Mouse (Mus musculus) hindbrain, embryonic 10.5 days (tissue): ENCODE results near the gene Slc24a5. TPM values are rescaled to one million over a fixed set of nuclear protein-coding genes. Genes with fewer than 3 reads are reported as not detected.
A peak's percentile ranks its signal among the peaks of the same experiment; 100 is the strongest.

Experiments used
- DNase-seq: peaks from one replicate; pipeline ENCODE4 v3.0.0-alpha.2; 2017; ENCODE audit warnings: low spot score
- H3K27ac ChIP-seq: fragments of 300-500 bp; sonication (generic); 2 replicates; pipeline ENCODE4 v1.5.1; 2016; ENCODE audit warnings: mild to moderate bottlenecking, moderate library complexity
- H3K27me3 ChIP-seq: fragments of 300-500 bp; sonication (generic); 2 replicates; pipeline ENCODE4 v1.6.1; 2016; ENCODE audit warnings: mild to moderate bottlenecking; ENCODE audit not compliant: poor library complexity, insufficient read depth, severe bottlenecking
- H3K36me3 ChIP-seq: fragments of 300-500 bp; sonication (generic); 2 replicates; pipeline ENCODE4 v1.6.1; 2016; ENCODE audit warnings: mild to moderate bottlenecking, moderate library complexity
- H3K4me1 ChIP-seq: fragments of 300-500 bp; sonication (generic); replicated peaks from 2 replicates; pipeline ENCODE4 v1.6.1; 2016; ENCODE audit warnings: mild to moderate bottlenecking
- H3K4me3 ChIP-seq: fragments of 300-500 bp; sonication (generic); 2 replicates; pipeline ENCODE4 v1.5.1; 2016; ENCODE audit warnings: mild to moderate bottlenecking, moderate library complexity
- H3K9me3 ChIP-seq: fragments of 300-500 bp; sonication (generic); 2 replicates; pipeline ENCODE4 v1.6.1; 2016; ENCODE audit warnings: mild to moderate bottlenecking, moderate library complexity
- WGBS: fragments of 180-500 bp; shearing (Covaris S2); methylation state at CpG from one replicate; pipeline ENCODE4 v1.1.7; 2016; 5-methylcytosine and 5-hydroxymethylcytosine counted together
- polyA plus RNA-seq: library from polyadenylated mRNA; unstranded; fragments of >200 nt; fragmentation: Nextera tagmentation; extraction: Ambion mirVana; gene quantifications from 2 replicates; pipeline ENCODE4 v1.2.1, GENCODE M21; 2016

Slc24a5 gene
- polyA plus RNA-seq, 1 experiment from 2014 or later: 3.5 TPM

DNA sequence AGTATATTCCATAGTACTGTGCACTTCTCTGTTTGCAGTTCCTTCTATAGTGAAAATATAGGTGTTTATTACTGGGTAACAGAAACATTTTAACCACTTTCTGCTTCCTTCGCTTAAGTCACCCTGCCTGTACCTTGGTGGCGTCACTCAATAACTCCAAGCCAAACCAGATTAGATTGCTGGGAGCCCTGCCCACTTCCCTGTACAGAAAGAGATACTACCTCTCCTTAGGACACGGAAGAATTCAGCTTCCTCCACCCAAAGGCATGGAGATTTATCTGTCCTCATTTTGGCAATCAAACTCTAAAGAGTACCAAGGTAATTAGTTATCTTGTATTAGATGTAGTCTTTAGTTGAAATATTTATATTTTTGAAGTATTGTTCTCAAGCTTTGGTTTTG, 58.9 kb downstream of the Slc24a5 start:
- Histone ChIP-seq H3K27ac (no peak overlapping the region), H3K27me3 (no peaks in the 10 kb centered on the region), H3K9me3 (no peaks in the 10 kb centered on the region), H3K4me1 (peaks cover 7% of the 10 kb centered on the region), H3K36me3 (no peaks in the 10 kb centered on the region), H3K4me3 (no peak overlapping the region)
- 88% methylated on average over 3 of the region's 3 CpGs for WGBS
- DNase-seq: no peak

DNA sequence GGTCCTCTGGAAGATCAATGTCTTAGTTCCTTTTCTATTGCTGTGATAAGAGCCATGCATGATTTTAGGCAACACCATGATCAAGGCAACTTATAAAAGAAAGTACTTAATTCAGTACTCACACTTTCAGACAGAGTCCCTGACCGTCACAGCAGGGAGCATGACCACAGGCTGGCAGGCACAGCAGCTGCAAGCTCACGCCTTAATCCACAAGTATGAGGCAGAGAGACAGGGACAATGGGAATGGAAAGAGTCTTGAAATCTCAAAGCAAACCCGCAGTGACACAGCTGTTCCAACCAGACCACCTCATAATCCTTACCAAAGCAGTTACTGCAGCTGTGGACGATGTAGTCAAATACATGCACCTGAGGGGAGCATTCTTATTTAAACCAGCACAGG, 66.2 kb downstream of the Slc24a5 start:
- Histone ChIP-seq H3K27ac (no peak overlapping the region), H3K9me3 (no peaks in the 10 kb centered on the region), H3K27me3 (no peaks in the 10 kb centered on the region; the same call in 1 of the 2 replicates), H3K36me3 (no peaks in the 10 kb centered on the region), H3K4me3 (no peak overlapping the region), H3K4me1 (peaks cover 14% of the 10 kb centered on the region; the same call in 1 of the 2 replicates)
- WGBS: 30% methylated on average over 4 of the region's 4 CpGs
- DNase-seq: no peak

DNA sequence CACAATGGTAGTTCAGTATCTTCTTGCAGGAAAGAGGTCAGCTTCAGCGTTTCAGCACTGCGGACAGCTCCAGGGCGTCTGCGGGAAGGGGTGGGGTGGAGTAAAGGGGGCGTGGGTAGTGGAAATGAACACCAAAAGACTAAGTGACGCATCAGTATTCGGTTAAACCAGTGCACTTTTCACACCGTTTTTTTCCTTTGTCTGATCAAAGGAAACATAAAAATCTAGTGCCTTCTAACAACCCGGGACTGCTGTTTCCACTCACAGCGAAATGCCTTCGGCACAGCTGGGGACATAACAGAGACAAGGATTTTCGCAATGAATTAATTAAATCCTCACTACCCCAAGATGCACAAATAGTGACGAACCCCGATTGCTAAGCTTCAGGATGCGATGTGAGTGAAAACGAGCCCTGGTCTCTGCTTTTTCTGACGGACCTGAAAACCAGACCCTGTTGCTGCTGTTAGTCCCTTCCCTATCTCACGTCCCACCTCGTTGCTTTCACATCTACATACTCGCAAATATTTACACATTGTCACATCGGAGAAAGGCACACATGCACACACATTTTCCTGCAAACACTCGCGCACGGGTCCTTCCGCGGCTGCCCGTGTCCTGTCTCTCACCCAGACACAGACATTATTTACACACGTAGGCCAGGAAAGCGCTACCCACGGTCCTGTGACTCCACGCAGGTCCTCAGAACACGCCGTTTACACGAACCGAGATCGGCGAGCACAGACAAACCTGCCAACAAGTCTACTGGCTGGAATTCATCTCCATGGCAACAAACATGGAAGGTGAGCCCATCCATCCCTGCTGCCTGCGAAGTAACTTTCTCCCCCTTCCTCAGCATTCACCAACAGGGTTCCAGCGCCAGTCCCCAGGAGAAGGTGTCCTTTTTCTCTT, 68.2 kb downstream of the Slc24a5 start, which contains the start of gene Ctxn2:
Gene Ctxn2 (plus strand): TSS at position 790 of the 909 bp plus-strand sequence.
- Histone ChIP-seq H3K27ac (no peak within 1 kb of the TSS), H3K4me1 (peaks cover 14% of the 10 kb centered on the region; the same call in 1 of the 2 replicates), H3K36me3 (no peaks in the 10 kb centered on the region), H3K27me3 (no peaks in the 10 kb centered on the region; the same call in 1 of the 2 replicates), H3K4me3 (peak within 1 kb of the TSS; percentile 49), H3K9me3 (no peaks in the 10 kb centered on the region)
- peak; percentile 86 for DNase-seq
- WGBS: 1% methylated on average over 39 of the region's 39 CpGs

DNA sequence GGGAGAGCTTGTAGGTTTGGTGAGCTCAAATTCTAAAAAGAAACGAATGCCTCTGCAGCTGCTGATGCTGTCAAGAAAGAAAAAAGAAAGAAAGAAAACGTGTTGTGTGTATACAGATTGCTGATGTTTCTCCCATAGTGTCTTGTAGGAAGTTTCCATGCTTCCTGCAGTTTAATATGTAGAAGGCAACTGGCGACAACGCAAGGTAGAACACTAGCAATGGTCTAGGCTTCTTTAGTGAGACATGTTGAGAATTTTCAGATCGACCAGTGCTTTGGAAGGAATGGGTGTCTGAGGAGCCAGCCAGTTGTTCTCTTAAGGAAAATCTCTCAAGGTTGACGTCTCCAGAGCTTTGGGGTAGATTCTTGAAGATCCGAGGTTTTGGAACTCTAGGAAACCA, 68.9 kb downstream of the Slc24a5 start:
- Histone ChIP-seq H3K36me3 (no peaks in the 10 kb centered on the region), H3K9me3 (no peaks in the 10 kb centered on the region), H3K4me3 (peak overlapping the region; percentile 49), H3K27me3 (no peaks in the 10 kb centered on the region; the same call in 1 of the 2 replicates), H3K27ac (no peak overlapping the region), H3K4me1 (peaks cover 14% of the 10 kb centered on the region; the same call in 1 of the 2 replicates)
- no peak for DNase-seq
- WGBS: 30% methylated on average over 7 of the region's 7 CpGs

Other genes with a start within 250 kb of the Slc24a5 start
- 160 and 174 TPM in 2 replicates for gene Myef2, start 55.5 kb downstream of the Slc24a5 start, polyA plus RNA-seq
- 0.20 TPM in 1 of 2 replicates, not detected in the other for gene Ctxn2, start 68.6 kb downstream of the Slc24a5 start, polyA plus RNA-seq
- not detected in 2 replicates for gene Slc12a1, start 84.4 kb downstream of the Slc24a5 start, polyA plus RNA-seq
- 218 and 267 TPM in 2 replicates for gene Dut, start 179.1 kb downstream of the Slc24a5 start, polyA plus RNA-seq